Mouse (Mus musculus): ENCODE data around the gene Taf3. TPM values are rescaled to one million over a fixed set of nuclear protein-coding genes. Genes with fewer than 3 reads are reported as not detected.

Taf3 gene
- polyA plus RNA-seq, 1 experiment, result 7.0 TPM

- no peak for TF ChIP-seq MYOG (IDR thresholded peaks at IDR 0.05; ENCODE audit: control insufficient read depth, extremely low read depth, insufficient read length)
- no peak for TF ChIP-seq CTCF (IDR thresholded peaks at IDR 0.05; ENCODE audit: control insufficient read depth, insufficient read depth, insufficient read length)
- no peak for TF ChIP-seq FOSL1 (IDR thresholded peaks at IDR 0.05; ENCODE audit: insufficient read depth, low read length, poor library complexity, severe bottlenecking)
- no peak for TF ChIP-seq MAX (IDR thresholded peaks at IDR 0.05)
- TF ChIP-seq USF1 (IDR thresholded peaks at IDR 0.05; ENCODE audit: low read depth), result no peak
- no peak for TF ChIP-seq MYOD1 (IDR thresholded peaks at IDR 0.05; ENCODE audit: control insufficient read depth, insufficient read length, low read depth)
- no peak for TF ChIP-seq CEBPB (IDR thresholded peaks at IDR 0.05; ENCODE audit: low read depth)
- Histone ChIP-seq H3K79me2 (ENCODE audit: control insufficient read depth, insufficient read depth) (no peaks in the 10 kb centered on the region), H3K4me3 (ENCODE audit: insufficient read depth, poor library complexity, severe bottlenecking) (no peak overlapping the region), H3ac (ENCODE audit: control insufficient read depth, insufficient read length, low read depth) (no peak overlapping the region), H3K79me3 (ENCODE audit: low read depth) (no peaks in the 10 kb centered on the region), H3K36me3 (ENCODE audit: control insufficient read depth, insufficient read depth) (no peaks in the 10 kb centered on the region), H3K27me3 (ENCODE audit: control insufficient read depth, insufficient read depth, insufficient read length) (no peaks in the 10 kb centered on the region)
Measured at GRCm38 (mm10) chr2:9887636-9888035, 160.8 kb downstream of the Taf3 start.

- H3ac ChIP-seq (ENCODE audit: control insufficient read depth, insufficient read length, low read depth), result no peak overlapping the region
- H3K79me3 ChIP-seq (ENCODE audit: low read depth), result no peaks in the 10 kb centered on the region
- H3K27me3 ChIP-seq (ENCODE audit: control insufficient read depth, insufficient read depth, insufficient read length), result no peaks in the 10 kb centered on the region
- no peak for TF ChIP-seq MYOD1 (IDR thresholded peaks at IDR 0.05; ENCODE audit: control insufficient read depth, insufficient read length, low read depth)
- no peak for TF ChIP-seq MYOG (IDR thresholded peaks at IDR 0.05; ENCODE audit: control insufficient read depth, extremely low read depth, insufficient read length)
- TF ChIP-seq CEBPB (IDR thresholded peaks at IDR 0.05; ENCODE audit: low read depth), result no peak
- TF ChIP-seq USF1 (IDR thresholded peaks at IDR 0.05; ENCODE audit: low read depth), result no peak
- no peak for TF ChIP-seq FOSL1 (IDR thresholded peaks at IDR 0.05; ENCODE audit: insufficient read depth, low read length, poor library complexity, severe bottlenecking)
- TF ChIP-seq MAX (IDR thresholded peaks at IDR 0.05), result no peak
- TF ChIP-seq CTCF (IDR thresholded peaks at IDR 0.05; ENCODE audit: control insufficient read depth, insufficient read depth, insufficient read length), result no peak
- no peak overlapping the region for H3K4me3 ChIP-seq (ENCODE audit: insufficient read depth, poor library complexity, severe bottlenecking)
- H3K79me2 ChIP-seq (ENCODE audit: control insufficient read depth, insufficient read depth), result no peaks in the 10 kb centered on the region
- H3K36me3 ChIP-seq (ENCODE audit: control insufficient read depth, insufficient read depth), result no peaks in the 10 kb centered on the region
Measured at GRCm38 (mm10) chr2:9886921-9887610, 161.3 kb downstream of the Taf3 start.

GRCm38 (mm10) chr2:9886031-9886430 is 162.4 kb downstream of the Taf3 start:
- Histone ChIP-seq H3K4me3 (ENCODE audit: insufficient read depth, poor library complexity, severe bottlenecking) (no peak overlapping the region), H3K27me3 (ENCODE audit: control insufficient read depth, insufficient read depth, insufficient read length) (no peaks in the 10 kb centered on the region), H3ac (ENCODE audit: control insufficient read depth, insufficient read length, low read depth) (no peak overlapping the region), H3K79me3 (ENCODE audit: low read depth) (no peaks in the 10 kb centered on the region), H3K79me2 (ENCODE audit: control insufficient read depth, insufficient read depth) (no peaks in the 10 kb centered on the region), H3K36me3 (ENCODE audit: control insufficient read depth, insufficient read depth) (no peaks in the 10 kb centered on the region)
- TF ChIP-seq FOSL1 (IDR thresholded peaks at IDR 0.05; ENCODE audit: insufficient read depth, low read length, poor library complexity, severe bottlenecking) (no peak), CTCF (IDR thresholded peaks at IDR 0.05; ENCODE audit: control insufficient read depth, insufficient read depth, insufficient read length) (no peak), MAX (IDR thresholded peaks at IDR 0.05) (no peak), USF1 (IDR thresholded peaks at IDR 0.05; ENCODE audit: low read depth) (no peak), MYOG (IDR thresholded peaks at IDR 0.05; ENCODE audit: control insufficient read depth, extremely low read depth, insufficient read length) (no peak), CEBPB (IDR thresholded peaks at IDR 0.05; ENCODE audit: low read depth) (no peak), MYOD1 (IDR thresholded peaks at IDR 0.05; ENCODE audit: control insufficient read depth, insufficient read length, low read depth) (no peak)

- no peaks in the 10 kb centered on the region for H3K27me3 ChIP-seq (ENCODE audit: control insufficient read depth, insufficient read depth, insufficient read length)
- H3K36me3 ChIP-seq (ENCODE audit: control insufficient read depth, insufficient read depth), result no peaks in the 10 kb centered on the region
- H3K4me3 ChIP-seq (ENCODE audit: insufficient read depth, poor library complexity, severe bottlenecking), result no peak overlapping the region
- TF ChIP-seq MYOD1 (IDR thresholded peaks at IDR 0.05; ENCODE audit: control insufficient read depth, insufficient read length, low read depth) (no peak), MYOG (IDR thresholded peaks at IDR 0.05; ENCODE audit: control insufficient read depth, extremely low read depth, insufficient read length) (no peak), FOSL1 (IDR thresholded peaks at IDR 0.05; ENCODE audit: insufficient read depth, low read length, poor library complexity, severe bottlenecking) (no peak), CTCF (IDR thresholded peaks at IDR 0.05; ENCODE audit: control insufficient read depth, insufficient read depth, insufficient read length) (no peak), MAX (IDR thresholded peaks at IDR 0.05) (no peak), USF1 (IDR thresholded peaks at IDR 0.05; ENCODE audit: low read depth) (no peak), CEBPB (IDR thresholded peaks at IDR 0.05; ENCODE audit: low read depth) (no peak)
- H3ac ChIP-seq (ENCODE audit: control insufficient read depth, insufficient read length, low read depth), result no peak overlapping the region
- no peaks in the 10 kb centered on the region for H3K79me3 ChIP-seq (ENCODE audit: low read depth)
- H3K79me2 ChIP-seq (ENCODE audit: control insufficient read depth, insufficient read depth), result no peaks in the 10 kb centered on the region
Measured at GRCm38 (mm10) chr2:9885217-9885770, 163.1 kb downstream of the Taf3 start.

GRCm38 (mm10) chr2:9884533-9885216 is 163.7 kb downstream of the Taf3 start:
- TF ChIP-seq CEBPB (IDR thresholded peaks at IDR 0.05; ENCODE audit: low read depth), result no peak
- TF ChIP-seq MYOD1 (IDR thresholded peaks at IDR 0.05; ENCODE audit: control insufficient read depth, insufficient read length, low read depth), result no peak
- no peak for TF ChIP-seq USF1 (IDR thresholded peaks at IDR 0.05; ENCODE audit: low read depth)
- TF ChIP-seq MAX (IDR thresholded peaks at IDR 0.05), result no peak
- no peak for TF ChIP-seq CTCF (IDR thresholded peaks at IDR 0.05; ENCODE audit: control insufficient read depth, insufficient read depth, insufficient read length)
- TF ChIP-seq FOSL1 (IDR thresholded peaks at IDR 0.05; ENCODE audit: insufficient read depth, low read length, poor library complexity, severe bottlenecking), result no peak
- no peak for TF ChIP-seq MYOG (IDR thresholded peaks at IDR 0.05; ENCODE audit: control insufficient read depth, extremely low read depth, insufficient read length)
- no peaks in the 10 kb centered on the region for H3K79me3 ChIP-seq (ENCODE audit: low read depth)
- no peak overlapping the region for H3ac ChIP-seq (ENCODE audit: control insufficient read depth, insufficient read length, low read depth)
- H3K27me3 ChIP-seq (ENCODE audit: control insufficient read depth, insufficient read depth, insufficient read length), result no peaks in the 10 kb centered on the region
- no peak overlapping the region for H3K4me3 ChIP-seq (ENCODE audit: insufficient read depth, poor library complexity, severe bottlenecking)
- no peaks in the 10 kb centered on the region for H3K36me3 ChIP-seq (ENCODE audit: control insufficient read depth, insufficient read depth)
- H3K79me2 ChIP-seq (ENCODE audit: control insufficient read depth, insufficient read depth), result no peaks in the 10 kb centered on the region
